Mouse (Mus musculus): Measurements from ENCODE around the gene Myo10.

GRCm38 (mm10) chr15:25789241-25789640 lies 166.9 kb downstream of the Myo10 start:
- TF ChIP-seq EP300 (IDR thresholded peaks at IDR 0.05; ENCODE audit: low read depth): no peak
- no peak for TF ChIP-seq CTCF (IDR thresholded peaks at IDR 0.05; ENCODE audit: low read depth)
